Mouse (Mus musculus): ENCODE measurements at regions not wholly inside any gene's neighbourhood (a gene's known extent, or its start where the extent isn't known, plus 50 kb on each side); places are given as distances from the start of the nearest gene placed in this dataset.
A peak's percentile ranks its signal among the peaks of the same experiment; 100 is the strongest.

DNA sequence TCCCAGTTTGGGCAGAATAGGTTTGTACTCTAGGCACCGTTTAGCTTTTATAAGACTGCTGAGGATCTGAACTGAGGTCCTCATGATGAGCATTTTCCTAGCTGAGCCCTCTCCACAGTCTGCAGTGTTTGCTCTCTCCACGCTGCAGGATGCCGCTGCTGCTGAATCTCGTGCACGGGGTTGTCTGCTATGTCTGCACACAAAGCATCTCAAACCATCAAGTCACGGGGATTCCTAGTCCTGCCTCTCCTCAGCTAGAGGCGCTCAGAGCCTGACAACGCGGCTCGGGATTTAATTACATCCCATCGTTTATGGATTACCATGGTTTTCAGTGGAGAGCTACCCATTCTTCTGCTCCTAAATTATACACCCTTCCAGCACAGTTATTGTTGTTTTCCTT is 175.6 kb downstream of the Rnf144b start:
- DNase-seq, result no peak

DNA sequence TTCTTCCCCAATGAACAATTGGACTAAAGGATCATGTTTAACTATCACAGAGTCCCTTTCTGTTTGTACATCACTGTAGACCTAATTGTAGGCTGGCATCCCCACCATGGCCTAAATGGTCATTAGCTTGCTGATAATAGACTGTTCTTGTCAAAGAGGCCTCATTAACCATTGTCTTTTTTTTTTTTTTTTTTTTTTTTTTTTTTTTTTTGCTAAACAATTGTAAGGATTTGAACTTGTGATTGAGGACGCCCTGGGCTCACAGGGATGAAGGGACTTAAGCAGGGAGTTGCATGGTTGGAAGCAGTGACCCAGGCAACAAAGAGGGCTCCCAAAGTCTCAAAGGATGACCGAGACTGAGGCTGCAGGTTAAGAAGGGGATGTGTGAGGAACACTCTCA is 178.0 kb downstream of the Rnf144b start:
- no peak for DNase-seq

DNA sequence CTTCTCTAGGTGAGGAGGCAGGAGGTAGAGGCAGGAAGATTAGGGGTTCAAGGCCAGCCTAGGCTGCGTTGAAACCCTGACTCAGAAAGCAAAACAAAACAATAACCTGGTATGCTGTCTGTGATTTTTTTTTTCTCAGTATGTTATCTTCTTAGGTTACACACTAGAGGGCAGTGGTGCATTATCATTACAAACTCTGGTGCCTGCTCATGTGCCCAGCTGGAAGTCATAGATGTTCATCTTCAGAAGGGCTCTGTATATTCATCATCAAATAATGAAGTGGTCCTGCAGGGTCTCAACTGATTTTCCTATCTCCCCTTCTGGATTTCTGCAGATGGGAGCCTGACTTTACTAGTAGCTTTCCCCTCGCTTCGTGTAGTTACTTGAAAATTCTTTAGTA is 178.6 kb downstream of the Rnf144b start:
- no peak for DNase-seq

DNA sequence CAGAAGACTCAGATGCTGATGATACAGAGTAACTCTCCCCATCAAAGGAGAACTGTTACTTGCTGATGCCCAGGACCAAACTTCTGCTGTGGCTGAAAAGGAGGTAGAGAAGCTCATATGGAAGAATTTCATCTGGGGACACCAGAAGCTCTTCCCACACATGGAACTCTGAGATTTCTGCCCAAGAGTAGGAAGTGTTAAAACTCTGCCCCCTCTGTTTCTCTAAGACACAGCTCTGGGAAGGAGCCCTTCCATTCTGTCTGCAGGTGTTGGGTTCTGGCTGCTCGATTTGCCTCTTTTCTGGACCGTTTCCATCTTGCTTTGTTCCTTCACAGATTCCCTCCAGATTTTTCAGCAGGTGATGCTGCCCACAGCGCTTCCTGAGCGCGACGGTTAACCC is 187.0 kb downstream of the Rnf144b start:
- DNase-seq, result no peak

DNA sequence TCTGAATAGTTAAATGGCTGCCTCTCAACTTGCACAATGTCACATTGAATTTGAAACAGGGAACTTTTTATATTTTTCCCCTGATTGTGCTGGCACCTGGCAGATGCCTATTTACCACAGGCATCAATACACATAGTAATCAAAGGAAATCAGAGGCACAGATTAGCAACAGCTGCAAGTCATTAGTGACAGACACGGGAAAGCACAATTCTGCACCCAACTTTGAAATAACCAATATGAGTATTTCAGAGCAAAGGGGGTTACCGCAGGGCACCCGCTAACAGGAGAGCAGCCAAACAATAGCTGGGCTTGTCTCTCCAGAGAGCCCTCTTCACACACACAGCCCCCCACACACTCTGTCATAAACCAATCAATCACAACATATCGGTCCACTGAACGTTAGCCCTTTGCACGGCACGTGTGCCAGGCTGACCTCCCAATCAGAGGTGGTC is 188.3 kb downstream of the Rnf144b start:
- DNase-seq, result no peak

DNA sequence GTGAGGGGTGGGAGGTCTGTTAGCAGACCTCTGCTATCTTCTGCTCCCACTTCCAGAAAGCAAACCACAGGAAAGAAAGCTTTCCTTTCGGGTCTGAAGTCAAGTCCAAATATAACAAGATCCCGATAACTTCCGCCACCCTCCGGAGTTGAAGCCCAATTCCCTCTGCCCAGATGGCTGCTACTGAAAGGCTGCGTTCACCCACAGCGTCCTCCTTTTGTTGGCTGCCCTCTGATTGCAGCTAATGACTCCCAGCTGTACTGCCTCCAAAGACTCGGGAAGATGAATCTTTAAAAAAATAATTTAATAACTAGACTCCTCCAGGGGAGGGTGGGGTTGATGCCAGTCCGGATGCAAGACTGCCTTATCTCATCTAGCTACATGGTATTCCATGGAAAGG is 197.1 kb downstream of the Rnf144b start:
- no peak for DNase-seq

DNA sequence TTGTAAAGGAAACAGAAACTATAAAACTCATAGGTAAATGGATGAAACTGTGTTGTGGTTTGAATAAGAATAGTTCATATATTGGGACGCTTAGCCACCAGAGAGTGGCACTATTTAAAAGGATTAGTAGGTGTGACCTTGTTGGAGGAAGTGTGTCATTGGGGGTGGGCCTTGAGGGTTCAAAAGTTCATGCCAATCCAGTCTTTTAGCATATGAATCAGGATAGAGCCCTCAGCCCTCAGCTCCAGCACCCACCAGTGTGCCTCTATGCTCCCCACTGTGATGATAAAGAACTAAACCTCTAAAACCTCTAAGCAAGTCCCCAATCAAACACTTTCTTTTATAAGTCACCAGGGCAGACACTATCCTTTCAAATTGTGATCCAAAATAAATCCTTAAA is 199.4 kb downstream of the Rnf144b start:
- DNase-seq, result no peak

DNA sequence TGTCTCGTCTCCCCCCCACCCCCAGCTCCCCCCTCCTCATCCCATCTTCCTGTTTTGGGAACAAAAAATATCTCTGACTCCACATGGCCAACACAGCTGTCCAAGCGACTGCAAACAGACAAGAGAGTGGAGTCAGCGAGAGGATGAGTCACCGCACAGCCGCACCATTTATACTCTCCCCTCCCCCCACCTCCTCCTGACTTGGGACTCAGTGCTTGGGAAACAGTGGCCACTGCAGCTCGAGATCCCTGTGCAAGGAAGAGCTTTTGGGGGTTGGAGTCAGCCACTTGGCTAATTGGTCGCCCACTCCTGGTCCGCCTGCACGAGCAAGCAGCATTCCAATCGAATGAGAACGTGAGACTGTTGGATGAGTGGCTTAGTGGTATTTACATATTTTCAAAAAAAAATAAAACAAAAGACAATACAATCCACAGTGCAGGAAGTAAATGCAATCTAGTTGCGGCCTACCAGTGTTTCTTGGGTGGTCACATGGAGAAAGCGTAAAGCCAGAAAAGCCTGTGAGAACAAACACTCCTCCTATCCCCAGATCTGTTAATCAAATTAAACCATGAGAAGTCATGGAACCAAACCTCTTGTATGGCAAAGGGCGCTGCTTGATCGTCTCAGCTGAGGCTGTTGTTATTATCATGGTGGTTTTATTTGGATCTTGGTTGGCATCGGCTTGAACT is 213.7 kb downstream of the Rnf144b start:
- DNase-seq, result no peak

DNA sequence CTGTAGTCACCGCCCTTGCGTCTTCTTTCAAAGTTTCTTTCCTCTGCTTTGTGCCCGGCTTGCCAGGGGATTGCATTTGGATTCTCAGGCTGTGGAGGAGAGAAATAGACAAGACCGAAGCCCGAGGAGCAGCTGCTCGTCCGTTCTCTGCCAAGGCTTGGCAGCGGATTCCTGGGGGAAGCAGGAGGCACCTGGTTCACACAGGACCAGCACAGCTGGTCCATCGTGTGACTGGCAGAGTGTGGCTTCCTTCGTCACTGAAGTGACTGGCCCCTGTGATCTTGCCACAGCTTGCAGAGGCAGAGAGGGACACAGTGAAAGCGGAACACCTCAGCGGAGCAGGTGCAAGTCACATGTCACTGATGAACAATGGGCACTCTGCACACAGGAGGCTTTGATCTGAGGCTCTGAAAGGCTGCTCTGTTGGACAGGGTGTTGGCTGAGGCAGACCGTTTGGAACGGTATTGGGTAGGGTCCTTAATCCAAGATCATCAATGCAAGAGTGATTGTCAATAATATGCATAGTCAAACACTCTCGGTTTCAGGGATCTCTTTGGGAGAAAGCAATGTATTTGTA is 214.5 kb downstream of the Rnf144b start:
- no peak for DNase-seq

DNA sequence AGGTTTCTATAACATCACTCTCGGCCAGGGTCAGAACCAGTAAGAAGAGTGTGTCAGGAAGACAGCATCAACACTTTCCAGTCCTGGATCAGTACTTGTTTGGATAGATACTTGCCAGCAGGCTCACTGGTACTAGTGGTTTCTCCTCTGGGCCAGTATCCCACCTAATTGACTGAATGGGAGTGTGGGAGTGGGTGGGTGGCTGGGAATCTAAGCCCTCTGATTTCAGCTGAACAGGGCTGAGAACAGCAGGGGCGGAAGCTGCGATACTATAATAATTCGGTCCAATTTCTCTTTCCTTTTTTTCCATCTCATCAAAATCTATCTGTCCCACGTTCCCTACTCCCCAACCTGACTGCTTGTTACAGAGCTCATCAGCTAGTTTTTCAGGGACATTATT is 217.0 kb downstream of the Rnf144b start:
- DNase-seq, result no peak

DNA sequence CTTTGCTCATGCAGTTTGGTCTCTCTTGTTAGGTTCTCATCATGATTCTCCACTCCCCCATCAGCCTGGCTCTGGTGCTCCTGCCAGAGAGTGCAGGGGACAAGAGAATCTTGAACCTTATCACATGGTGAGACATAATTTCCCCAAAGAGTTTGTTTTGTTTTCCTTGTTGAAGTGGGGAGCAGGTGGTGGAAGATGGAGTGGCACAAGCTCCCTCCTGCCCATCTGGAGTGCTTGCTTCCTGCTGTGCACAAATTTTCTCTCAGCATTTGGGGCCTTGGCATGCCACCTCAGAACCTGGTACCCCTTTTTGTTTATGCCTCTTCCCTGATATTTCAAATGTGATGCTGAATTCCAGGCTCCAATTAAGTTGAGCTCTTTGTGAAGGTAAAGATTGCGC is 219.9 kb downstream of the Rnf144b start:
- no peak for DNase-seq

DNA sequence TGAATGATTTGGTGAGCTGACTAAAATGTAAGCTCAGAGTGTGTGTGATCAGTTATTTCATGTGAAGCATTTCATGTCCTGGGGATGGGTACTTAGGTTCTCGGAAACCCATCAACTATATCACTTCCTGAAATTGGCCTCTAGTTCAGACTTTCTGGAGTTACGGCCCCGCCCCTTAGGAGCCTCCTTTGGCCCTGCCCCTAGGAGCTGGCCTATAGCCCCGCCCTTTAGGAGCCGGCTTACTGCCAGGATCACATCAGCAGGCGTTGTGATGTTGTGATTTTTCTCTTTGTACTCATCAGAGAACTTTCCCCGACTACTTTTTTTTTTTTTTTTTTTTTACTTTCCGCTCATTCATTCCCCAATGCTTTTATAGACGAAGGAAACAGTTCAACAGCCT is 223.1 kb downstream of the Rnf144b start:
- DNase-seq, result no peak

DNA sequence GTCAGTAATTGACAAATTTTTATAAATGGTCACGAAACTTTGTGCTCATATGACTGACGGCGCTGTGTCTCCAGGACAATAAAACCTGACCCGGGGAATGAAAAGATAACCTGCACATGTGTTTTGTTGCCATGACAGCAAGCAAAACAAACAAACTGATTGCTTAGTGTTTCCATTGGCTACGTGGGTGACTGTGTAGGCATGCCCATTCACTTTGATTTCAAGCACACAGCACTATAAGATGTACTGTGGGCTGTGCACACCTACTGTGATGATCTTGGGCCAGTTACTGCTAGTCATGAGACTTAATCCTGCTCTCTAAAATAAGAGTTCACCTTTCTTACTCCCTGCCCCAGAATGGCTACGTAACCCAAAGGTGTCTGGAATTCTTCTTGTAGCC is 225.4 kb downstream of the Rnf144b start:
- DNase-seq, result no peak

DNA sequence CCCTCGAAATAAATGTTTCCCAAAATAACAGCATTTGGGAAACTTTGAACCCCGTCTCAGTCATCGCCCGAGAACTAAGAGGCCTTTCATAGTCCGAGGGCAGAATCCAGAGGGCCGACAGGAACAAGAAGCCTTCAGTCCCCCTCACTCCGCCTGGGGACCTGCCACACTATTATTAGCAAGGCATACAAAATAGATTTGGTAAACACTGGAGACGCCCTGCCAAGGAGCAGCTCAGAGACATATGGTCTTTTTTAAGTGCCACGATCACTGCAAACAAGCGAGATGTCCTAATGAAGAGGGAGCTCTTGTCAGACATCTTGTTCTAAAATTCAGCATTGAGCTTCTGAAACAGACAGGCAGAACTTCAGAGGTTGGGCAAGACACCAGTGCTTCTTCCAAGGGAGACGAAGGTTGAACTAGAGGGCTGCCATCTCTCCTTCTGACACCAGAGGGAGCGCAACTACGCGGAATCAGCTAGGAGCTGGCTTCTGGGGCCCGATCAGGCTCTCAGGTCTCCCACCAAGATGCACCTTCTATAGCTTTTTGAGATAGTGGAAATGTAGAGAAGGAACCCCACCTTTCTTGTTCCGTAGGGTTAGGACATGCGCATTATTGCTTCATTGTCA is 226.2 kb downstream of the Rnf144b start:
- DNase-seq, result peak in 1 of 2 experiments; percentile 11

DNA sequence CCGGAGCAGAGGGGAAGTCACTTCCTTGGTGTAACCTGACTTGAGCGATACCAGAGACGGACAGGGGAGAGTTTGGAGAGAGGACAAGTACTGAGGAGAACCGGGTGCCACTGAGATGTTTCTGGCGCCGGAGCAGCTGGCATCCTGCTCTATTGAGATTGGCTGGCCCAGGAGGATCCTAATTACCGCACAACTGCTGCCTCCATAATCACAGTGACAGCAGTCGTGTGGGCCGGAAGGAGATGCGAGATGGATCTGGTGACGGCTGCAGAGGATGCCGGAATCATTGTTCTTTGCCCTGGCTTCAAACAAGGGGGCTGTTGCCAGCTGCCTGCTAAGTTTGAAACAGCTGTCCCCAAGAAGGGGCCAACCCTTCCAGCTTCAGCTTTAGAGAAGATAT is 232.0 kb downstream of the Rnf144b start:
- DNase-seq, result no peak

DNA sequence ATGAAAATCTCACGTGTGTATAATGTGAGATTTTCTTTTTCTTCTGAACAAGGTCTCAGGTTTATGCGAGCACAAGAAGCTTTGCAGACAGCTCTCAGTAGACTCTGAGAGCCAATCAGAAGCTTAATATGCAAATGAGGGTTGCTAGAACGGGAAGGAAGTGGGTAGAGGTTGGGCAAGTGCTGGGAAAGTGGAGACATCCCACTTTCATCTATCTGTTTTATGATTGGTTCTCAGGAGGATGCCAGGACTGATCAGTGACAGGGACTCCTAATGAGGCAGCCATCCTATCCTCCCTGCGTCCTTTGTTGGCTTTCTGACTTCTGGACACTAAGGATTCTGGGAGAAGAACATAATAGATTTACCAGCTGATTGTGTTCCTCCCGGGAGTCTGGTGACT is 232.7 kb downstream of the Rnf144b start:
- no peak for DNase-seq

DNA sequence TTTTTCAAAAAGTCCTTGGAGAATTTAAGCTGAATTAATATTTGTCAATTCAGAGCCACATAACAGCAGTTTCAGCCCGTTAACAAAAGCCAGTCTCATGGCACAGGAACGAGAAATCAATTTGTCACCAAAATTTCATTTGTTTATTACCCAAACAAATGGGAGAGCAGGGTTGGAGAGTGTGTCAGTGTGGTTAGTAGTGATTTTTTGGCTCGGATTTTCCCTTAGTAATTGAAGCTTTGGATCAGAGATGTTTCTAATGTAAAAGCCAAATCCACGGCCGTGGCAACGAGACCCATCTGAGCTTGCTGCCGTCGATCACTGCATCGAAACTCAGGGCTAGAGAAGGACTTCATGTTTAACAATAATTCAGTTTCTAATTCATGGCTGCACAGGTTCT is 236.5 kb downstream of the Rnf144b start:
- DNase-seq, result no peak

DNA sequence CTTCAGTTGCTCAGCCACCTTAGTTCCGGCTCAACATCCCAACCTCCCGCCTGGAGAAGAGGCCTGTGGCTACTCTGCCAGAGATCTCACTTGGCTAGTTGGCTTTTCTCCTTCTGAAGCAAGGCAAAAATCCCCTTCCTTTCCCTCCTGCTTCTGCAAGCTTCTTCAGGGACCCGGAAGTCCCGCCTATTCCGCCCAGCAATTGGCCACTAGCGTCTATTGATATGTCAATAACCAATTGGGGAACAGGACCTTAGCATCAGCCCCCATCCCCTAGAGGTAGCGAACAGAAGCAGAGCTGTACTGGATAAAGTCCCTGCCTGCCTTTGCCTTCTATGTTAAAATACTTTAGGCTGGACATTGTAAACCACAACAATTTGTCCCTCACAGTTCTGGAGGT is 243.3 kb downstream of the Rnf144b start:
- DNase-seq, result no peak

DNA sequence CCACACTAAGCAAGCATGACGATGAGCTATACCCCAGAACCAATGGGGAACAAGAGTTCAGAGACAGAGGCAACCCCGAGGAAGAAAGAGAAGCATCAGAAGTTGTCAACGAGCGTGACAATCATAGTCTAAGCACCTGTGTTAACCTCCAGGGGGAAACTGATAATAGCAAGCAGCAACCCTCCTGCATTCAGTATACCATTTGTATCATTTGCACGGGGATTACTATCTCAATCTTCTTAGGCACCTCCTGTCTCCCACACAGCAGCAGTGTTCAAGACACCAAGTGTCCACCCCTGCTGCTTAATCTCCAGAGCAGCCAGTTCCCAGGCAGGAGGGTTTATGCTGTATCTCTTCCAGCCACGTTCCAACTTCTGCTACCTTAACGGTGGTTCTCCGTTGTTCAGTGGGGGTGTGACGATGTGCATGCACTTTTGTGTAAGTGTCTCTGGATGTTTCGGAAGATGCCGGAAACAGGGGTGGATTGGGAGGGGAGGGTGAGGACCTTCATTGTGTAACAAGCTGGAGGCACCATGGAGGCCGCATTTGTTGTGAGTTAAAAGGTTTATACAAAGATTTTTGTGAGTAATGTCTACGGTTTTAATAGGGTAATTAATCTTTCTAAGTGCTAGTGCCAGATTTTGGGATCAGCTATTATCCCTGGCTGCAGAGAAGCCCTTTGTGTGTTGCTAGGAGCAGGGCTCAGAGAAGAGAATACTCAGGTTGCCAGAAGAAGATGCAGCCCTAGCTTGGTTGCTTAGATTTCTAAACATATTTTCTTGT is 245.8 kb downstream of the Rnf144b start:
- DNase-seq, result no peak

DNA sequence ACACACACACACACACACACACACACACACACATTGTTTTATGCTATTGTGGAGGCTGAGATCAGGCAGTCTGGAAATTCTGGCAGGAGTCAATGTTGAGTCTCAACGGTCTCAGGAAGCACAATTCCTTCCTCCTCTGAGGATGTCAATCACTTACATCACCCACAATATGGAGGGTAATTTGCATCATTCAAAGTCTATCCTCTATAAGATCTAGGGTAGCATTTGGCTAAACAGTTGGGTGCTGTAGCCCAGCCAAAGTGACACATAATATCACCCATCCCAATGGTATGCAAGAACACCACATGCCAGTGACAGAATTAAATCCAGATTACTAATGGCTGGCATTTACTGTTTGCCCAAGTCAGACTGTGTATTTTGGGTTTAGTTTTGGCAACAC is 252.1 kb downstream of the Rnf144b start:
- no peak for DNase-seq

DNA sequence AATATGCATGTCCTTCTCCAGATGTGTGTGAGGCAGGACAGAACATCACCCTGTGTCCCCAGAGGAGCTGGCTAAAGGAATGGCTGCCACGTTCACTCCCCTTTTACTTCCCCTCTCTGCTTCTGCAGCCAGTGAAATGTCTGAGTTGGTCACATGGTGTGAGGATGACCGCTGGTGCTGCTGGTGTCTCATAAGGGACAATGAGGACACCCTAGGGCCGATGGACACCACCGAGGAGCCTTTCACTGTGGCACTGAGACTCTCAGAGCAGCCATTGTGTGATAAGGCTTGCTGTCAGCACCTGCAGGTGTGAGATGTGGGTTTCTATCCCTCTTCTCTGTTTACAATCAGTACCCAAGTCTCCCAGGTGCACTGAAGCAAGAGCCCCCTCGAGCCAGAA is 268.6 kb downstream of the Rnf144b start:
- no peak for DNase-seq

DNA sequence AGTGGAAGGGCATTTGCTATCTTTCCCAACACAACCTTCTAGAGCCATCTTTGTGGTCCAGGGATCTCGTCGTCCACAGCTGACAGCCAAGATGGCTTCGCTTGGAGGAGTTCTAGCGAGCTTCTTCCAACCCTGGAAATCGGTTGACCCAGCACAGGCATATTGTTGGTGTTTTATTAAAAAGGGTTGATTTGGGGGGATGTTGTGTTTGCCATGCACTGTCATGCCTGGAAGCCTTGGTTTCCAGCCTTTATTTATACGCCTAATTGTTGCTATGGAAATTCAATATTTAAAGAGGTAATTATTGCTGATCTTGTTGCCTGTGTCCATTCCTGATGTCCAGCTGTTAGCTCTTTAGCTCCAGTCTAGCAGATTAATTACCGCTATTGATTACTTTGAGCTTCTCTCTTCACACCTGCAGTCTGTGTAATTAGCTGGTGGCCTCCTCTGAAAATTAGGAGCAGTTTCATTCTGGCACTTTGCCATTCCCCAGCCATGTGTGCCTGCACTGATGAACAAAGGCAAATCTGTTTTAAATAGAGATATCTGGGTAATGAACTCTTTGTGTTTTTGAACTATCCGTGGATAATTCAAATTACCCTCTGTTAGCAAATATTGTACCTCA is 275.4 kb downstream of the Rnf144b start:
- DNase-seq, result no peak

DNA sequence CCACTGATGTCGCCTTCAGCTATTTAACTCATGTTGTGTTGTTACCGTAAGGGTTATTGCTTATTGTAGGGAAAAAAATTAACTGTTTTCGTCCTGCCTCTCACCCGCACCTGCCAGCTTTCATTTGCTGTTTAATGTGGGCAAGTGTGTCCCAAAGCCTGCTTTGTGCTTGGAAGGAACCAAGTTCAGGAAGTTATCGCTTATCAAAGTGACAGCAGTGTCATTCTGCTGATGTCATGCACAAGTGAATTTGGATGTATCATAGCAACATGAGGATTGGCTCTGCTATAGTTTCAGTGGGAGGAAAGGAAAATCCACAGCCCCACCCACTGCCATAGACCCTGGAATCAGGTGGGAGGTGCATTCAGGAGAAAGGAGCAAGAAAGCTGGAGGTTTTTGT is 276.5 kb downstream of the Rnf144b start:
- DNase-seq, result no peak
